Comparison of ENCODE assay signal across 8 mouse cellular contexts in genomic region chr17:52600882-52601371, GRCm38 (mm10). TPM values are rescaled to one million over a fixed set of nuclear protein-coding genes. Genes with fewer than 3 reads are reported as not detected.
DNase-seq lines count a peak whose midpoint lies in the region; ATAC-seq lines count a peak whose summit lies in the region.

No protein-coding gene starts in this region.

- peaks cover 36% of the 10 kb centered on the region for H3K27me3 ChIP-seq in embryonic facial prominence, embryonic 12.5 days
- H3K27me3 ChIP-seq in heart, embryonic 15.5 days: peaks cover 36% of the 10 kb centered on the region
- H3K27me3 ChIP-seq in midbrain, embryonic 15.5 days (replicated peaks): no peaks in the 10 kb centered on the region

- peak overlapping the region; percentile 41 for H3K4me3 ChIP-seq in embryonic facial prominence, embryonic 12.5 days
- H3K4me3 ChIP-seq in heart, embryonic 15.5 days: peak overlapping the region; percentile 41
- H3K4me3 ChIP-seq in midbrain, embryonic 15.5 days: peak overlapping the region; percentile 92

- H3K4me1 ChIP-seq in embryonic facial prominence, embryonic 12.5 days: peaks cover 5% of the 10 kb centered on the region; the same call in 1 of the 2 replicates
- peaks cover 11% of the 10 kb centered on the region; the same call in 1 of the 2 replicates for H3K4me1 ChIP-seq in heart, embryonic 15.5 days (replicated peaks)
- peaks cover 22% of the 10 kb centered on the region for H3K4me1 ChIP-seq in midbrain, embryonic 15.5 days

- DNase-seq in ovary, postnatal 36 days (ENCODE audit: low spot score): peak; percentile 21
- no peak for DNase-seq in ovary, postnatal 10 days (ENCODE audit: low spot score)
- DNase-seq in kidney, postnatal 14 days: peak; percentile 23
- peak; percentile 16 for DNase-seq in liver
- DNase-seq in testis, postnatal 10 days (ENCODE audit: low spot score): peak; percentile 41

- no peaks in the 10 kb centered on the region for H3K36me3 ChIP-seq in embryonic facial prominence, embryonic 12.5 days
- no peaks in the 10 kb centered on the region for H3K36me3 ChIP-seq in heart, embryonic 15.5 days
- no peaks in the 10 kb centered on the region for H3K36me3 ChIP-seq in midbrain, embryonic 15.5 days (replicated peaks)

- under 1% methylated on average over 22 of the region's 22 CpGs for WGBS in embryonic facial prominence, embryonic 12.5 days
- WGBS in heart, embryonic 15.5 days: under 1% methylated on average over 22 of the region's 22 CpGs
- 0% methylated on average over 22 of the region's 22 CpGs for WGBS in midbrain, embryonic 15.5 days

- H3K9ac ChIP-seq in embryonic facial prominence, embryonic 12.5 days: peak overlapping the region; percentile 27; the same call in 1 of the 2 replicates
- H3K9ac ChIP-seq in heart, embryonic 15.5 days: no peak overlapping the region
- peak overlapping the region; percentile 95 for H3K9ac ChIP-seq in midbrain, embryonic 15.5 days

- H3K27ac ChIP-seq in embryonic facial prominence, embryonic 12.5 days: 0 out of 2 replicates have a peak overlapping the region, but pooled peaks have one; percentile 54
- no peak overlapping the region for H3K27ac ChIP-seq in heart, embryonic 15.5 days
- H3K27ac ChIP-seq in midbrain, embryonic 15.5 days: peak overlapping the region; percentile 97

- H3K9me3 ChIP-seq in embryonic facial prominence, embryonic 12.5 days: no peaks in the 10 kb centered on the region
- H3K9me3 ChIP-seq in heart, embryonic 15.5 days (replicated peaks): no peaks in the 10 kb centered on the region
- H3K9me3 ChIP-seq in midbrain, embryonic 15.5 days: no peaks in the 10 kb centered on the region

- peak overlapping the region; percentile 57 for H3K4me2 ChIP-seq in embryonic facial prominence, embryonic 12.5 days (replicated peaks)
- peak overlapping the region; percentile 70 for H3K4me2 ChIP-seq in heart, embryonic 15.5 days
- H3K4me2 ChIP-seq in midbrain, embryonic 15.5 days: peak overlapping the region; percentile 96

- peak; percentile 83 for ATAC-seq in embryonic facial prominence, embryonic 12.5 days (ENCODE audit: insufficient number of reproducible peaks, insufficient read depth, low FRiP score, low TSS enrichment)
- no peak; the same call in 1 of the 2 replicates for ATAC-seq in heart, embryonic 15.5 days (replicated peaks; ENCODE audit: insufficient number of reproducible peaks, insufficient read depth, low FRiP score, low read depth)
- peak; percentile 96 for ATAC-seq in midbrain, embryonic 15.5 days (replicated peaks)

RNA-seq across cellular contexts. Expression of gene Kcnh8, which starts 1.6 kb away (rescaled TPM):
- 0.85 and 0.88 TPM in 2 replicates for polyA plus RNA-seq in embryonic facial prominence, embryonic 12.5 days (2016; fragmentation: Nextera tagmentation; extraction: Ambion mirVana)
- 0.16 TPM in 1 of 2 replicates, not detected in the other for polyA plus RNA-seq in heart, embryonic 15.5 days (2015; fragmentation: Nextera tagmentation; extraction: Ambion mirVana)
- polyA plus RNA-seq in midbrain, embryonic 15.5 days (2015; fragmentation: Nextera tagmentation; extraction: Ambion mirVana): 4.7 and 5.5 TPM in 2 replicates

Comparison
In these comparisons a context has a peak if more than half of its experiments do, and no peak if none do; other contexts are left out.
1. H3K4me3 ChIP-seq: peak in every context shown above with its lines; median percentile 92 in midbrain, embryonic 15.5 days; 41 in embryonic facial prominence, embryonic 12.5 days; 41 in heart, embryonic 15.5 days.